In genomic region chr13:101767809-101768629, GRCm38 (mm10) we compare ENCODE assay signal across 8 mouse cellular contexts. TPM values are rescaled to one million over a fixed set of nuclear protein-coding genes. Genes with fewer than 3 reads are reported as not detected.
DNase-seq lines count a peak whose midpoint lies in the region; ATAC-seq lines count a peak whose summit lies in the region.

Gene Pik3r1, minus strand, starts transcription at chr13:101768217.

- no peaks in the 10 kb centered on the region for H3K9me3 ChIP-seq in forebrain, embryonic 10.5 days
- no peaks in the 10 kb centered on the region for H3K9me3 ChIP-seq in heart, embryonic 15.5 days (replicated peaks)
- no peaks in the 10 kb centered on the region for H3K9me3 ChIP-seq in liver, embryonic 15.5 days (replicated peaks)
- no peaks in the 10 kb centered on the region for H3K9me3 ChIP-seq in neural tube, embryonic 12.5 days

- DNase-seq in c-Kit-negative CD71-positive TER-119-positive erythroid progenitor cells, embryonic 14.5 days (ENCODE audit: low read depth, low spot score), result peak; percentile 86
- peak; percentile 98 for DNase-seq in forebrain, embryonic 10.5 days (ENCODE audit: extremely low spot score, low spot score)
- DNase-seq in kidney, postnatal 36 days, result peak; percentile 98 to 99
- DNase-seq in telencephalon, adult 2 months (ENCODE audit: low read depth, low spot score), result peak; percentile 81

- H3K4me3 ChIP-seq in forebrain, embryonic 10.5 days, result peak within 1 kb of the TSS; percentile 89
- peak within 1 kb of the TSS; percentile 98 for H3K4me3 ChIP-seq in heart, embryonic 15.5 days
- H3K4me3 ChIP-seq in liver, embryonic 15.5 days (replicated peaks), result peak within 1 kb of the TSS; percentile 95
- peak within 1 kb of the TSS; percentile 94 for H3K4me3 ChIP-seq in neural tube, embryonic 12.5 days

- 0 out of 2 replicates have a peak, but pooled peaks cover 4% of the 10 kb centered on the region for H3K27me3 ChIP-seq in forebrain, embryonic 10.5 days (ENCODE audit: poor library complexity, severe bottlenecking)
- no peaks in the 10 kb centered on the region for H3K27me3 ChIP-seq in heart, embryonic 15.5 days
- H3K27me3 ChIP-seq in liver, embryonic 15.5 days, result no peaks in the 10 kb centered on the region
- no peaks in the 10 kb centered on the region for H3K27me3 ChIP-seq in neural tube, embryonic 12.5 days (replicated peaks)

- peak within 1 kb of the TSS; percentile 93 for H3K27ac ChIP-seq in forebrain, embryonic 10.5 days
- peak within 1 kb of the TSS; percentile 99 for H3K27ac ChIP-seq in heart, embryonic 15.5 days
- H3K27ac ChIP-seq in liver, embryonic 15.5 days (replicated peaks), result peak within 1 kb of the TSS; percentile 92
- H3K27ac ChIP-seq in neural tube, embryonic 12.5 days, result peak within 1 kb of the TSS; percentile 87

- peak within 1 kb of the TSS; percentile 87 for H3K4me2 ChIP-seq in heart, embryonic 15.5 days
- peak within 1 kb of the TSS; percentile 99 for H3K4me2 ChIP-seq in liver, embryonic 15.5 days
- H3K4me2 ChIP-seq in neural tube, embryonic 12.5 days (replicated peaks), result peak within 1 kb of the TSS; percentile 80

- H3K4me1 ChIP-seq in forebrain, embryonic 10.5 days, result peaks cover 45% of the 10 kb centered on the region
- peaks cover 38% of the 10 kb centered on the region for H3K4me1 ChIP-seq in heart, embryonic 15.5 days (replicated peaks)
- H3K4me1 ChIP-seq in liver, embryonic 15.5 days (replicated peaks), result peaks cover 74% of the 10 kb centered on the region
- H3K4me1 ChIP-seq in neural tube, embryonic 12.5 days, result peaks cover 24% of the 10 kb centered on the region

- H3K36me3 ChIP-seq in forebrain, embryonic 10.5 days (replicated peaks), result no peaks in the 10 kb centered on the region
- H3K36me3 ChIP-seq in heart, embryonic 15.5 days, result no peaks in the 10 kb centered on the region
- H3K36me3 ChIP-seq in liver, embryonic 15.5 days (replicated peaks), result no peaks in the 10 kb centered on the region
- no peaks in the 10 kb centered on the region for H3K36me3 ChIP-seq in neural tube, embryonic 12.5 days

- peak within 1 kb of the TSS; percentile 96 for H3K9ac ChIP-seq in heart, embryonic 15.5 days
- peak within 1 kb of the TSS; percentile 95 for H3K9ac ChIP-seq in liver, embryonic 15.5 days
- peak within 1 kb of the TSS; percentile 93 for H3K9ac ChIP-seq in neural tube, embryonic 12.5 days

- peak; percentile 85 for ATAC-seq in CD4-positive, CD25-positive, alpha-beta regulatory T cell, adult 4 months
- peak; percentile 97 for ATAC-seq in heart, embryonic 15.5 days (replicated peaks; ENCODE audit: insufficient number of reproducible peaks, insufficient read depth, low FRiP score, low read depth)
- peak; percentile 94 for ATAC-seq in liver, embryonic 15.5 days (ENCODE audit: insufficient read depth)
- ATAC-seq in neural tube, embryonic 12.5 days (ENCODE audit: low FRiP score, low read depth), result peak; percentile 97

- under 1% methylated on average over 75 of the region's 76 CpGs for WGBS in forebrain, embryonic 10.5 days
- WGBS in heart, embryonic 15.5 days, result under 1% methylated on average over 69 of the region's 76 CpGs
- WGBS in liver, embryonic 15.5 days (ENCODE audit: insufficient replicate concordance), result under 1% methylated on average over 76 of the region's 76 CpGs
- WGBS in neural tube, embryonic 12.5 days, result under 1% methylated on average over 70 of the region's 76 CpGs

RNA-seq across cellular contexts. Expression of gene Pik3r1, which starts in this region (rescaled TPM):
- 100 to 1,000 TPM in 1 of 2 experiments, 10 to 100 TPM in 1; 83.2 to 105 TPM for polyA plus RNA-seq in CD4-positive, CD25-positive, alpha-beta regulatory T cell, adult 4 months (2017; shearing (Covaris generic))
- polyA plus RNA-seq in forebrain, embryonic 10.5 days (2016; fragmentation: Nextera tagmentation; extraction: Ambion mirVana), result 11.5 and 12.5 TPM in 2 replicates
- polyA plus RNA-seq in heart, embryonic 15.5 days (2015; fragmentation: Nextera tagmentation; extraction: Ambion mirVana), result 20.2 and 23.8 TPM in 2 replicates
- 20.3 and 22.6 TPM in 2 replicates for polyA plus RNA-seq in liver, embryonic 15.5 days (2015; fragmentation: Nextera tagmentation; extraction: Ambion mirVana)
- 36.9 and 40.5 TPM in 2 replicates for polyA plus RNA-seq in neural tube, embryonic 12.5 days (2016; fragmentation: Nextera tagmentation; extraction: Ambion mirVana)

Comparison
In these comparisons a context has a peak if more than half of its experiments do, and no peak if none do; other contexts are left out.
1. Peak in every context shown above with its lines: DNase-seq, ATAC-seq, H3K4me3 ChIP-seq and H3K27ac ChIP-seq.